9 mouse cellular contexts compared by ENCODE assay signal in the genomic region with DNA sequence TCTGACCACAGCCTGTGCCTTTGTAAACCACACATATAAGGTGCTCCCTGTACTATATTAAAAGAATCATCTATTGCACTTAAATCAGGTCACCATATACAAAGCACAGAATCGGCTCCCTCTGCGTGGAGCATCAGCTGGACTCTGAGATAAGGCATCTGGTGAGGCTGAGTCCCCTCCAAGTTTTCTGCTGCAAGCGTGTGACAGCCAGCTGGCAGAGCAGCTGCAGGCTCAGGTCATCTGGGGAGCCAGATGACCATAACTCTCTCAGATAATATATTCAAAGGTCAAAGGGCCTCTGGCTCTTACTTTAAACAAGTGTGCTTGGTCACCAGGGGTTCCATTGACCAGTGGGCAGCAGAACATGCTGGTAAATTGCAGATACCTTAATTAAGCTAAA.
A peak's percentile ranks its signal among the peaks of the same experiment; 100 is the strongest.
DNase-seq lines count a peak whose midpoint lies in the region; ATAC-seq and TF ChIP-seq lines count a peak whose summit lies in the region.
"Had no signal": no experiment of that assay in that cellular context is flagged by ENCODE, and none has a peak within 500 bp of the region (broad histone marks: within the 10 kb centered on the region; RNA-seq: fewer than 3 reads in every experiment).

No protein-coding gene starts in this region.

- no peak for TF ChIP-seq POLR2A in lung, adult 2 months (IDR thresholded peaks at IDR 0.05; ENCODE audit: borderline replicate concordance, extremely low read depth, low read depth, low read length)

- DNase-seq in adrenal gland, postnatal 14 days = peak; percentile 17
- no peak for DNase-seq in adrenal gland, adult 8-10 months
- peak; percentile 81 for DNase-seq in lung, postnatal 0 days (ENCODE audit: low spot score)
- no peak for DNase-seq in lung, adult 2 months
- DNase-seq in kidney, postnatal 0 days (ENCODE audit: low spot score) = peak; percentile 70
- no peak for DNase-seq in layer of hippocampus, adult 11-12 months (ENCODE audit: low spot score)
- no peak for DNase-seq in forebrain, postnatal 0 days

- WGBS in lung, postnatal 0 days = 21% methylated on average over 3 of the region's 3 CpGs
- 15% methylated on average over 3 of the region's 3 CpGs for WGBS in lung, adult 2 months
- 19% methylated on average over 3 of the region's 3 CpGs for WGBS in kidney, postnatal 0 days
- WGBS in neural tube, embryonic 14.5 days = 25% methylated on average over 3 of the region's 3 CpGs
- WGBS in forebrain, postnatal 0 days = 39% methylated on average over 3 of the region's 3 CpGs

- no peaks in the 10 kb centered on the region for H3K9me3 ChIP-seq in lung, postnatal 0 days (ENCODE audit: low read length)
- no peaks in the 10 kb centered on the region for H3K9me3 ChIP-seq in kidney, postnatal 0 days (replicated peaks; ENCODE audit: low read length)
- H3K9me3 ChIP-seq in neural tube, embryonic 14.5 days (ENCODE audit: control insufficient read depth, low read length) = no peaks in the 10 kb centered on the region
- H3K9me3 ChIP-seq in forebrain, postnatal 0 days (ENCODE audit: low read length) = no peaks in the 10 kb centered on the region

- peak; percentile 68 for ATAC-seq in lung, postnatal 0 days
- peak; percentile 56; the same call in 1 of the 2 replicates for ATAC-seq in kidney, postnatal 0 days (replicated peaks; ENCODE audit: low FRiP score, low read depth)
- ATAC-seq in neural tube, embryonic 14.5 days (ENCODE audit: low read depth) = peak; percentile 54; the same call in 1 of the 2 replicates
- ATAC-seq in forebrain, postnatal 0 days = no peak

- H3K36me3 ChIP-seq in lung, postnatal 0 days (ENCODE audit: insufficient read depth, low read length) = no peaks in the 10 kb centered on the region
- no peaks in the 10 kb centered on the region for H3K36me3 ChIP-seq in kidney, postnatal 0 days (ENCODE audit: insufficient read depth, low read length)
- H3K36me3 ChIP-seq in neural tube, embryonic 14.5 days (ENCODE audit: control insufficient read depth, insufficient read depth, low read length) = no peaks in the 10 kb centered on the region
- no peaks in the 10 kb centered on the region for H3K36me3 ChIP-seq in forebrain, postnatal 0 days (ENCODE audit: insufficient read depth)

- no peaks in the 10 kb centered on the region for H3K27me3 ChIP-seq in lung, postnatal 0 days (replicated peaks; ENCODE audit: insufficient read depth, low read length)
- H3K27me3 ChIP-seq in kidney, postnatal 0 days (ENCODE audit: insufficient read depth, low read length) = no peaks in the 10 kb centered on the region
- no peaks in the 10 kb centered on the region for H3K27me3 ChIP-seq in neural tube, embryonic 14.5 days (ENCODE audit: control insufficient read depth, insufficient read depth, low read length)
- H3K27me3 ChIP-seq in forebrain, postnatal 0 days (ENCODE audit: insufficient read depth, low read length) = no peaks in the 10 kb centered on the region
- H3K27me3 ChIP-seq: megakaryocyte, embryonic 14.5 days had no signal

- H3K9ac ChIP-seq in lung, postnatal 0 days (replicated peaks; ENCODE audit: low read depth) = no peak overlapping the region
- H3K9ac ChIP-seq in kidney, postnatal 0 days (ENCODE audit: low read depth, low read length) = no peak overlapping the region
- H3K9ac ChIP-seq in neural tube, embryonic 14.5 days (replicated peaks; ENCODE audit: low read depth, low read length) = no peak overlapping the region
- no peak overlapping the region for H3K9ac ChIP-seq in forebrain, postnatal 0 days

- no peak overlapping the region for H3K4me3 ChIP-seq in lung, postnatal 0 days (ENCODE audit: low read depth, low read length)
- no peak overlapping the region for H3K4me3 ChIP-seq in lung, adult 2 months (replicated peaks; ENCODE audit: extremely low read depth, low read depth, low read length)
- no peak overlapping the region for H3K4me3 ChIP-seq in kidney, postnatal 0 days (replicated peaks; ENCODE audit: low read depth, low read length)
- no peak overlapping the region for H3K4me3 ChIP-seq in neural tube, embryonic 14.5 days (ENCODE audit: low read depth, low read length)
- no peak overlapping the region for H3K4me3 ChIP-seq in forebrain, postnatal 0 days (ENCODE audit: low read depth, low read length)
- H3K4me3 ChIP-seq: megakaryocyte, embryonic 14.5 days had no signal

- peaks cover 12% of the 10 kb centered on the region; the same call in 1 of the 2 replicates for H3K4me1 ChIP-seq in lung, postnatal 0 days (ENCODE audit: insufficient read depth, low read depth, low read length)
- H3K4me1 ChIP-seq in lung, adult 2 months (ENCODE audit: control insufficient read depth, insufficient read depth, low read length) = peaks cover 29% of the 10 kb centered on the region
- H3K4me1 ChIP-seq in kidney, postnatal 0 days (replicated peaks; ENCODE audit: insufficient read depth, low read length) = no peaks in the 10 kb centered on the region
- H3K4me1 ChIP-seq in neural tube, embryonic 14.5 days (ENCODE audit: control insufficient read depth, insufficient read depth, low read length) = no peaks in the 10 kb centered on the region
- H3K4me1 ChIP-seq in forebrain, postnatal 0 days (ENCODE audit: insufficient read depth) = 0 out of 2 replicates have a peak, but pooled peaks cover 3% of the 10 kb centered on the region
- H3K4me1 ChIP-seq: megakaryocyte, embryonic 14.5 days had no signal

- H3K27ac ChIP-seq in lung, postnatal 0 days (ENCODE audit: low read length) = no peak overlapping the region
- no peak overlapping the region for H3K27ac ChIP-seq in kidney, postnatal 0 days
- H3K27ac ChIP-seq in neural tube, embryonic 14.5 days (ENCODE audit: low read depth, low read length) = no peak overlapping the region
- no peak overlapping the region for H3K27ac ChIP-seq in forebrain, postnatal 0 days (ENCODE audit: low read depth, low read length)

- no peak overlapping the region for H3K4me2 ChIP-seq in lung, postnatal 0 days (replicated peaks; ENCODE audit: low read depth, low read length)
- no peak overlapping the region for H3K4me2 ChIP-seq in kidney, postnatal 0 days (ENCODE audit: low read length)
- no peak overlapping the region for H3K4me2 ChIP-seq in neural tube, embryonic 14.5 days (ENCODE audit: low read depth, low read length)
- H3K4me2 ChIP-seq in forebrain, postnatal 0 days (ENCODE audit: low read depth) = no peak overlapping the region

- peak; percentile 25; the same call in 1 of the 2 replicates for TF ChIP-seq EP300 in lung, postnatal 0 days (IDR thresholded peaks at IDR 0.05)

- no peak for TF ChIP-seq CTCF in lung, postnatal 0 days (IDR thresholded peaks at IDR 0.05)
- no peak for TF ChIP-seq CTCF in lung, adult 2 months (IDR thresholded peaks at IDR 0.05; ENCODE audit: insufficient read depth, low read length)
- no peak for TF ChIP-seq CTCF in kidney, postnatal 0 days (IDR thresholded peaks at IDR 0.05; ENCODE audit: low read depth)
- TF ChIP-seq CTCF in forebrain, postnatal 0 days (IDR thresholded peaks at IDR 0.05; ENCODE audit: low read depth) = no peak

Comparison
In these comparisons a context has a peak if more than half of its experiments do, and no peak if none do; other contexts are left out.
1. DNase-seq: peak in adrenal gland, postnatal 14 days (single experiment), lung, postnatal 0 days (single experiment) and kidney, postnatal 0 days (single experiment); none in adrenal gland, adult 8-10 months (single experiment), lung, adult 2 months (single experiment), layer of hippocampus, adult 11-12 months (single experiment) and forebrain, postnatal 0 days (single experiment).